Mouse (Mus musculus): ENCODE results near the gene Pphln1.

DNA sequence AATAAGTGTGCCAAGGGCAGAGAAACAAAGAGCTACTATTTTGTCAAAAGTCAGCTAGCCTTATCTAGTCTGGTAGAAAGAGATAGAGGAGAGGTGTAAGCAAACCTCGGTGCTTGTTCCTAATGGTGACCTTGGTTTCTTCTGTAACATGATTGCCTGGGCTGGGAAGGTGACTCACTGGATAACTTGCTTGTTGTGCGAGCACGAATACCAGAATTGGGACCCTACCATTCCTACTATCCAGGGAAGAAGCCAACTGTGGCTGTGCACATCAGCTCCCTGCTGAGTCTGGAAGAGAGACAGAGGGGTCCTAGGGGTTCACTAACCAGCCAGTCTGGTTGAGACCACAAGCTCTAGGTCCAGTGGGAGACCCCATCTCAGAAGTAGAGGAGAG, 123.6 kb downstream of the Pphln1 start:
- no peak for TF ChIP-seq POLR2A (IDR thresholded peaks at IDR 0.05; ENCODE audit: low read depth, low read length)
- no peak for TF ChIP-seq CTCF (IDR thresholded peaks at IDR 0.05; ENCODE audit: extremely low read depth, insufficient read length, insufficient replicate concordance, low read depth, low read length)

Data from small intestine, adult 2 months (tissue).